Mouse (Mus musculus) limb, embryonic 11.5 days (tissue): ENCODE measurements at regions not wholly inside any gene's neighbourhood (a gene's known extent, or its start where the extent isn't known, plus 50 kb on each side); places are given as distances from the start of the nearest gene placed in this dataset.

ENCODE experiments used
- ATAC-seq: fragments of 200-750 bp; cut with Nextera tagmentation; 2 replicates; pipeline ENCODE4 v1.8.0; 2017; ENCODE audit warnings: low read depth; ENCODE audit not compliant: insufficient number of reproducible peaks, low FRiP score, low TSS enrichment
- DNase-seq: peaks from one replicate; pipeline ENCODE4 v3.0.0-alpha.2; 2015; ENCODE audit warnings: low spot score
- H3K27ac ChIP-seq: fragments of 300-500 bp; sonication (generic); replicated peaks from 2 replicates; pipeline ENCODE4 v1.5.1; 2014; ENCODE audit warnings: low read depth, mild to moderate bottlenecking, low read length
- H3K27me3 ChIP-seq: fragments of 300-500 bp; sonication (generic); 2 replicates; pipeline ENCODE4 v1.6.1; 2014; ENCODE audit warnings: mild to moderate bottlenecking, low read length, mixed read lengths; ENCODE audit not compliant: control insufficient read depth, insufficient read depth
- H3K36me3 ChIP-seq: fragments of 300-500 bp; sonication (generic); 2 replicates; pipeline ENCODE4 v1.6.1; 2014; ENCODE audit warnings: mild to moderate bottlenecking, low read length, moderate library complexity, mixed read lengths; ENCODE audit not compliant: control insufficient read depth, insufficient read depth
- H3K4me1 ChIP-seq: fragments of 300-500 bp; sonication (generic); 2 replicates; pipeline ENCODE4 v1.6.1; 2014; ENCODE audit warnings: low read length, mixed read lengths; ENCODE audit not compliant: control insufficient read depth, insufficient read depth
- H3K4me2 ChIP-seq: fragments of 300-500 bp; sonication (generic); 2 replicates; pipeline ENCODE4 v1.6.1; 2014; ENCODE audit warnings: low read depth, mild to moderate bottlenecking, moderate library complexity; ENCODE audit not compliant: severe bottlenecking
- H3K4me3 ChIP-seq: fragments of 300-500 bp; sonication (generic); 2 replicates; pipeline ENCODE4 v1.5.1; 2014; ENCODE audit warnings: low read depth, low read length
- H3K9ac ChIP-seq: fragments of 300-500 bp; sonication (generic); 2 replicates; pipeline ENCODE4 v1.6.1; 2014; ENCODE audit warnings: mild to moderate bottlenecking, low read length
- H3K9me3 ChIP-seq: fragments of 300-500 bp; sonication (generic); 2 replicates; pipeline ENCODE4 v1.6.1; 2016; ENCODE audit warnings: low read length; ENCODE audit not compliant: control insufficient read depth
- WGBS: fragments of 180-500 bp; shearing (Covaris S2); extraction: QIAGEN DNeasy Blood & Tissue Kit; methylation state at CpG from one replicate; pipeline ENCODE4 v1.1.7; 2014; 5-methylcytosine and 5-hydroxymethylcytosine counted together

GRCm38 (mm10) chr14:14634021-14634420 is 68.1 kb upstream of the Slc4a7 start:
- H3K9ac ChIP-seq: no peak overlapping the region
- H3K27ac ChIP-seq: no peak overlapping the region
- DNase-seq (no peak), ATAC-seq (no peak)
- no peaks in the 10 kb centered on the region for H3K36me3 ChIP-seq
- H3K4me2 ChIP-seq: peak overlapping the region; percentile 33; the same call in 1 of the 2 replicates
- H3K9me3 ChIP-seq: no peaks in the 10 kb centered on the region
- no peak overlapping the region for H3K4me3 ChIP-seq
- WGBS: 43% methylated on average over 2 of the region's 2 CpGs
- H3K27me3 ChIP-seq: no peaks in the 10 kb centered on the region
- H3K4me1 ChIP-seq: peaks cover 3% of the 10 kb centered on the region; the same call in 1 of the 2 replicates

- WGBS: 76% methylated on average over 7 of the region's 7 CpGs
- no peaks in the 10 kb centered on the region for H3K4me1 ChIP-seq
- ATAC-seq: no peak
These were observed 62.7 kb upstream of the Slc4a7 start for GRCm38 (mm10) chr14:14639102-14640015.

GRCm38 (mm10) chr14:14640023-14640441 is 62.0 kb upstream of the Slc4a7 start:
- Histone ChIP-seq H3K4me3 (no peak overlapping the region), H3K9me3 (no peaks in the 10 kb centered on the region), H3K9ac (no peak overlapping the region), H3K36me3 (no peaks in the 10 kb centered on the region), H3K27ac (no peak overlapping the region), H3K4me2 (no peak overlapping the region), H3K27me3 (no peaks in the 10 kb centered on the region), H3K4me1 (no peaks in the 10 kb centered on the region)
- DNase-seq (no peak), ATAC-seq (no peak)
- WGBS: 47% methylated on average over 3 of the region's 3 CpGs

More at GRCm38 (mm10) chr14:14639102-14640015, 62.7 kb upstream of the Slc4a7 start:
- Histone ChIP-seq H3K27ac (no peak overlapping the region), H3K4me2 (no peak overlapping the region), H3K4me3 (no peak overlapping the region), H3K27me3 (no peaks in the 10 kb centered on the region), H3K36me3 (no peaks in the 10 kb centered on the region), H3K9ac (no peak overlapping the region), H3K9me3 (no peaks in the 10 kb centered on the region)
- DNase-seq: no peak

GRCm38 (mm10) chr14:14640557-14640956 is 61.5 kb upstream of the Slc4a7 start:
- Histone ChIP-seq H3K4me1 (no peaks in the 10 kb centered on the region), H3K4me3 (no peak overlapping the region), H3K9ac (no peak overlapping the region), H3K27me3 (no peaks in the 10 kb centered on the region), H3K27ac (no peak overlapping the region), H3K36me3 (no peaks in the 10 kb centered on the region), H3K4me2 (no peak overlapping the region), H3K9me3 (no peaks in the 10 kb centered on the region)
- ATAC-seq (no peak), DNase-seq (no peak)

- H3K9ac ChIP-seq: no peak overlapping the region
- H3K36me3 ChIP-seq: no peaks in the 10 kb centered on the region
- no peaks in the 10 kb centered on the region for H3K9me3 ChIP-seq
- no peak for ATAC-seq
- no peak overlapping the region for H3K27ac ChIP-seq
- H3K27me3 ChIP-seq: no peaks in the 10 kb centered on the region
- H3K4me2 ChIP-seq: no peak overlapping the region
- no peak overlapping the region for H3K4me3 ChIP-seq
- WGBS: 90% methylated on average over 3 of the region's 3 CpGs
- no peak for DNase-seq
- no peaks in the 10 kb centered on the region for H3K4me1 ChIP-seq
These were observed 58.5 kb upstream of the Slc4a7 start for GRCm38 (mm10) chr14:14643533-14643932.

DNA sequence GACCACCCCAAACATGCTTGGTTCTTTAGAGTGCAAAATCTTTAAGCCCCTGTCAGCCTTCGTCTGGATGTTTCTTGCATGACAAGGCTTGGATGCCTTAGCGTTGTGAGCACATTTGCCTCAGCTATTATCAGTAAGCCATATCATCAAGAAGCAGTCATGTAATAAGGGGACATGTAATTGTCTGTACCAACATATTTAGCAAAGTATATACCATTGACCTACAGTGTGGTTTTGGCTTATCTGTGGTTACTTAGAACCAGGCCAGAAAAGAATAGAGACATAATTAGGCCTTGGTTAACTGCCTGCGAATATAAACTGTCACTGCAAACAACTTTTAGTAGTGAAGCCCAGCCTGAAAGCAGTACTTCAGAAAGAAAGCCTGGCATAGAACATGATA is 57.0 kb upstream of the Slc4a7 start:
- no peak for DNase-seq
- ATAC-seq: no peak
- H3K27ac ChIP-seq: no peak overlapping the region
- H3K4me3 ChIP-seq: no peak overlapping the region
- 67% methylated on average over 3 of the region's 3 CpGs for WGBS
- no peak overlapping the region for H3K9ac ChIP-seq
- H3K9me3 ChIP-seq: no peaks in the 10 kb centered on the region
- no peaks in the 10 kb centered on the region for H3K36me3 ChIP-seq
- no peaks in the 10 kb centered on the region for H3K27me3 ChIP-seq
- no peaks in the 10 kb centered on the region for H3K4me1 ChIP-seq
- no peak overlapping the region for H3K4me2 ChIP-seq
